Mouse (Mus musculus) E14TG2a.4 (cell line): ENCODE measurements around the gene Tpst1.

Source experiments
- CTCF ChIP-seq: conservative IDR thresholded peaks from 2 replicates; pipeline ENCODE4 v1.5.1; 2014; ENCODE audit warnings: low read length
- NANOG ChIP-seq: IDR thresholded peaks from 2 replicates; pipeline ENCODE4 v1.6.1; 2014; ENCODE audit warnings: borderline replicate concordance, low read length, mixed read lengths
- POU5F1 ChIP-seq: IDR thresholded peaks from 2 replicates; pipeline ENCODE4 v1.6.1; 2014; ENCODE audit warnings: low read length, borderline replicate concordance

DNA sequence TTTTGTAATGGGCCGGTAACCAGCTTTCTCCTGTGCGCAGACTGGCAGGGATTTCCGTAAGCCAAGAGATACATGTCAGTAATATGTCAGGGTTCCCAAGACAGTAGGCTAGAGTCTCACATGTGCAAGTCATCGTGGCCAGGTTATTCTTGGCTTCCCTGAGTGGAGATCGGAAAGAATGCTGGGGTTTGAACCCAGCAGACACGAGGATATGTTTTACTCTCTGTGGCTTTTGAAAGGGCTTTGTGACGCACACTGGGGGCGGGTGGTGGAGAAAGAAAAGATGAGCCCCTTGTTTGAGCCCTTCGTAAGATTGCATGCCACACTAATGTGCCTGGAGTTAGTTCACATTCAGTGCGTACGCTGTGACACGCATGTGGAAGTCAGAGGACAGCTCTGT is 43.0 kb downstream of the Tpst1 start:
- no peak for TF ChIP-seq CTCF
- TF ChIP-seq NANOG: no peak
- TF ChIP-seq POU5F1: no peak
